Mouse (Mus musculus) liver, embryonic 12.5 days (tissue): ENCODE measurements around the gene Ykt6. TPM values are rescaled to one million over a fixed set of nuclear protein-coding genes. Genes with fewer than 3 reads are reported as not detected.
"Not testable (repeated sequence)": the region's sequence is repeated elsewhere in the genome, so short reads cannot be mapped to it uniquely, and the experiment has no call there.

Experiments used
- ATAC-seq: fragments of 200-750 bp; cut with Nextera tagmentation; 2 replicates; pipeline ENCODE4 v1.8.0; 2017; ENCODE audit warnings: moderate number of reproducible peaks, mild to moderate bottlenecking, moderate library complexity
- H3K27ac ChIP-seq: fragments of 300-500 bp; sonication (generic); 2 replicates; pipeline ENCODE4 v1.5.1; 2016; ENCODE audit warnings: mild to moderate bottlenecking
- H3K27me3 ChIP-seq: fragments of 300-500 bp; sonication (generic); replicated peaks from 2 replicates; pipeline ENCODE4 v1.6.1; 2016; ENCODE audit warnings: mild to moderate bottlenecking, moderate library complexity
- H3K36me3 ChIP-seq: fragments of 300-500 bp; sonication (generic); 2 replicates; pipeline ENCODE4 v1.6.1; 2016; ENCODE audit warnings: mild to moderate bottlenecking, moderate library complexity
- H3K4me1 ChIP-seq: fragments of 300-500 bp; sonication (generic); 2 replicates; pipeline ENCODE4 v1.6.1; 2016
- H3K4me2 ChIP-seq: fragments of 300-500 bp; sonication (generic); 2 replicates; pipeline ENCODE4 v1.6.1; 2016; ENCODE audit warnings: mild to moderate bottlenecking, moderate library complexity
- H3K4me3 ChIP-seq: fragments of 300-500 bp; sonication (generic); 2 replicates; pipeline ENCODE4 v1.5.1; 2016; ENCODE audit warnings: mild to moderate bottlenecking, moderate library complexity
- H3K9ac ChIP-seq: fragments of 300-500 bp; sonication (generic); 2 replicates; pipeline ENCODE4 v1.6.1; 2016; ENCODE audit warnings: mild to moderate bottlenecking, moderate library complexity
- H3K9me3 ChIP-seq: fragments of 300-500 bp; sonication (generic); replicated peaks from 2 replicates; pipeline ENCODE4 v1.6.1; 2016; ENCODE audit warnings: mild to moderate bottlenecking, moderate library complexity
- WGBS: fragments of 180-500 bp; shearing (Covaris S2); methylation state at CpG from one replicate; pipeline ENCODE4 v1.1.7; 2016; ENCODE audit not compliant: insufficient replicate concordance; 5-methylcytosine and 5-hydroxymethylcytosine counted together
- polyA plus RNA-seq: library from polyadenylated mRNA; unstranded; fragments of >200 nt; fragmentation: Nextera tagmentation; extraction: Ambion mirVana; gene quantifications from 2 replicates; pipeline ENCODE4 v1.2.1, GENCODE M21; 2016

Ykt6 gene
- polyA plus RNA-seq, 1 experiment from 2014 or later: 25.7 TPM

- peaks cover 15% of the 10 kb centered on the region for H3K27me3 ChIP-seq
- H3K9ac ChIP-seq: no peak overlapping the region
- 8% methylated on average over 8 of the region's 8 CpGs for WGBS
- H3K27ac ChIP-seq: peak overlapping the region; percentile 53; the same call in 1 of the 2 replicates
- peak; percentile 40 for ATAC-seq
- peaks cover 21% of the 10 kb centered on the region for H3K4me1 ChIP-seq
- H3K4me2 ChIP-seq: no peak overlapping the region
- H3K4me3 ChIP-seq: no peak overlapping the region
- no peaks in the 10 kb centered on the region for H3K36me3 ChIP-seq
- H3K9me3 ChIP-seq: no peaks in the 10 kb centered on the region
Measured at GRCm38 (mm10) chr11:5999832-6000771, 44.6 kb downstream of the Ykt6 start.

DNA sequence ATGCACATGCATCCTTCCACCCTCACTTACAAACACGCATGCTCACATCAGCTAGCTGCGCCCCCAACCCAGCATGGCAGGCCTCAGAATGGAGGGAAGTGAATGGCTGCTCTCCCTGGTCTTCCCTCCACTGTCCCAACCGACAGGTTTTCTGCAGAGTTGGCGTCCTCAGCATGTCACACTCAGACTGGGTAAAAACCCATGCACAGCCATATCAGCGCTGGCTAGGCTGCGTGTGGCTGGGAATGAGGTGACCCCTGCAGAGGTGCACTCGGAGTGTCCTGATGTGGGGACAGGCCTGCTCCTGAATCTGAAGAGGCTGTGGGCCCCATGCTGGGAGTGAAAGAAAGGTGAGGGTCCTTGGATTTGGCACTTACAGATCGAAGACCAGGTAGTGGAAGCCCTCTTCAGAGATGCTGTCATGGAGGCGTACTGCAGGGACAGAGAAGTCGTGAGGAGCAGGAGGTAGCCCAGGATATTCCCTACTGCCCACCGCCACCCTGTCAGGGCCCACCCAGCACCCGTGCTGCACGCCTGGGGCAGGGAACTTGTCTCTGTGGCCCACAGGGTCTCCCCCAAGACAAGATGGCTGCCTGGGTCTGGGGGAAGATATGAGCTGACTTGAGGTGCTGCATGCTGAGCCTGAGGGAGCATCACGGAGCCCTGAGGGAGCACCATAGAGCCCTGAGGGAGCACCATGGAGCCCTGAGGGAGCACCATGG lies 45.6 kb downstream of the Ykt6 start:
- peaks cover 19% of the 10 kb centered on the region for H3K27me3 ChIP-seq
- no peak overlapping the region for H3K4me3 ChIP-seq
- 61% methylated on average over 14 of the region's 14 CpGs for WGBS
- no peak overlapping the region for H3K27ac ChIP-seq
- H3K9me3 ChIP-seq: no peaks in the 10 kb centered on the region
- H3K36me3 ChIP-seq: no peaks in the 10 kb centered on the region
- no peak overlapping the region for H3K9ac ChIP-seq
- peaks cover 25% of the 10 kb centered on the region for H3K4me1 ChIP-seq
- ATAC-seq: no peak
- no peak overlapping the region for H3K4me2 ChIP-seq

- Histone ChIP-seq H3K4me3 (no peak overlapping the region), H3K9ac (no peak overlapping the region), H3K36me3 (no peaks in the 10 kb centered on the region), H3K27ac (no peak overlapping the region), H3K4me1 (peaks cover 25% of the 10 kb centered on the region), H3K9me3 (no peaks in the 10 kb centered on the region), H3K27me3 (peaks cover 22% of the 10 kb centered on the region), H3K4me2 (no peak overlapping the region)
- 63% methylated on average over 9 of the region's 9 CpGs for WGBS
- no peak for ATAC-seq
Measured at GRCm38 (mm10) chr11:6001981-6002649, 46.6 kb downstream of the Ykt6 start.

GRCm38 (mm10) chr11:6003046-6003639 lies 47.6 kb downstream of the Ykt6 start:
- Histone ChIP-seq H3K27me3 (peaks cover 31% of the 10 kb centered on the region), H3K4me3 (no peak overlapping the region), H3K36me3 (no peaks in the 10 kb centered on the region), H3K4me1 (peaks cover 25% of the 10 kb centered on the region), H3K9ac (no peak overlapping the region), H3K9me3 (no peaks in the 10 kb centered on the region), H3K27ac (no peak overlapping the region), H3K4me2 (no peak overlapping the region)
- 40% methylated on average over 2 of the region's 2 CpGs for WGBS
- no peak for ATAC-seq

DNA sequence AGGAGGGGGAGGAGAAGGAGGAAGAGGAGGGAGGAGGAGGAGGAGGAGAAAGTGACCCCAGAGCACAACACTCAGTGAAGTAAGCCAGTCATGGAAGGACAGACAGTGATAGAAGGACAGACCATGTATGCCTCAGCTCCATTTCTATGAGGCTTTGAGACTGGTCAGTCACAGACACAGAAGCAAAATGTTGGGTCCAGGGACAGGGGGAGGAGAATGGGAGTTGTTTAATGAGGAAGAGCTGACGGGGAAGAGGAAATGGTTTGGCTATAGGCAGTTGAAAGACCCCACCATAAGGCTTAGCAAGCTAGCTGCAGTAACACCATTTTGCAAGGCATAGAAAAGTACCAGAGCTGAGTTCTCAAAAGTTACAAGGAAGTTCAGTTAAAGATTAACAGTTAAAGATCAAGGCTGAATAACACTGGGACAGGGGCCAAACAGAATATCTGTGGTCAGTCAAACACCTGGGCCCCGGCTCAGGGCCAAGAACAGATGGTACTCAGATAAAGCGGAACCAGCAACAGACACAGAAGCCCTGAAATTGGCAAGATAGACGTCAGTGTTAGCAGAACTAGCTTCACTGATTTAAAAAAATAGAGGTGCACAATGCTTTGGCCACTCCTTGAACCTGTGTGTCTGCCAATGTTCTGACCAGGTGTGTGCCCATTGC lies 50.0 kb downstream of the Ykt6 start:
- not testable (repeated sequence) for H3K27ac ChIP-seq

DNA sequence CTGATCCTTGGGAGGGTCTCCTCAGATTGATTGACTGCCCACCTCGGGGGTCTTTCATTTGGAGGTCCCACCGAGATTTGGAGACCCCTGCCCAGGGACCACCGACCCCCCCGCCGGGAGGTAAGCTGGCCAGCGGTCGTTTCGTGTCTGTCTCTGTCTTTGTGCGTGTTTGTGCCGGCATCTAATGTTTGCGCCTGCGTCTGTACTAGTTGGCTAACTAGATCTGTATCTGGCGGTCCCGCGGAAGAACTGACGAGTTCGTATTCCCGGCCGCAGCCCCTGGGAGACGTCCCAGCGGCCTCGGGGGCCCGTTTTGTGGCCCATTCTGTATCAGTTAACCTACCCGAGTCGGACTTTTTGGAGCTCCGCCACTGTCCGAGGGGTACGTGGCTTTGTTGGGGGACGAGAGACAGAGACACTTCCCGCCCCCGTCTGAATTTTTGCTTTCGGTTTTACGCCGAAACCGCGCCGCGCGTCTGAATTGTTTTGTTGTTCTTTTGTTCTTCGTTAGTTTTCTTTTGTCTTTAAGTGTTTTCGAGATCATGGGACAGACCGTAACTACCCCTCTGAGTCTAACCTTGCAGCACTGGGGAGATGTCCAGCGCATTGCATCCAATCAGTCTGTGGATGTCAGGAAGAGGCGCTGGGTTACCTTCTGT lies 51.0 kb downstream of the Ykt6 start:
- H3K27me3 ChIP-seq: peaks cover 40% of the 10 kb centered on the region

More for the DNA sequence above, 50.0 kb downstream of the Ykt6 start:
- not testable (repeated sequence) for H3K4me2 ChIP-seq, H3K9me3 ChIP-seq, ATAC-seq, H3K36me3 ChIP-seq, H3K9ac ChIP-seq, H3K4me3 ChIP-seq
- Histone ChIP-seq H3K27me3 (peaks cover 40% of the 10 kb centered on the region), H3K4me1 (peaks cover 12% of the 10 kb centered on the region)
- 14% methylated on average over 1 of the region's 4 CpGs for WGBS

DNA sequence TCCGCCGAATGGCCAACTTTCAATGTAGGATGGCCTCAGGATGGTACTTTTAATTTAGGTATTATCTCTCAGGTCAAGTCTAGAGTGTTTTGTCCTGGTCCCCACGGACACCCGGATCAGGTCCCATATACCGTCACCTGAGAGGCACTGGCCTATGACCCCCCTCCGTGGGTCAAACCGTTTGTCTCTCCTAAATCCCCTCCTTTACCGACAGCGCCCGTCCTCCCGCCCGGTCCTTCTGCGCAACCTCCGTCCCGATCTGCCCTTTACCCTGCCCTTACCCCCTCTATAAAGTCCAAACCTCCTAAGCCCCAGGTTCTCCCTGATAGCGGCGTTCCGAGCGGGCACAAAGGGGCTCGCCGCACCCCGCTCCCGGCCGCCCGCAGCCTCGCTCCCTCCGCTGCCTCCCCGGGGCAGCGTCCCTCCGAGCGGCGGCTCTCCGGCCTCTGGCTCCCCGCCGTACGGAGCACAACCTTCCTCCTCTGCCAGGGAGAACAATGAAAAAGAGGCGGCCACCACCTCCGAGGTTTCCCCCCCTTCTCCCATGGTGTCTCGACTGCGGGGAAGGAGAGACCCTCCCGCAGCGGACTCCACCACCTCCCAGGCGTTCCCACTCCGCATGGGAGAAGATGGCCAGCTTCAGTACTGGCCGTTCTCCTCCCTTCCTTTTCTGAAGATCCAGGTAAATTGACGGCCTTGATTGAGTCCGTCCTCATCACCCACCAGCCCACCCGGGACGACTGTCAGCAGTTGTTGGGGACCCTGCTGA lies 51.7 kb downstream of the Ykt6 start:
- H3K9ac ChIP-seq, H3K36me3 ChIP-seq, H3K9me3 ChIP-seq, H3K4me1 ChIP-seq, H3K27ac ChIP-seq: not testable (repeated sequence)
- H3K4me2 ChIP-seq: peak overlapping the region; percentile 66
- H3K4me3 ChIP-seq: peak overlapping the region; percentile 52
- 0 out of 2 replicates have a peak, but pooled peaks have one; percentile 42 for ATAC-seq
- WGBS: 5% methylated on average over 24 of the region's 49 CpGs
- H3K27me3 ChIP-seq: peaks cover 40% of the 10 kb centered on the region

More for the DNA sequence above, 51.0 kb downstream of the Ykt6 start:
- not testable (repeated sequence) for ATAC-seq, H3K27ac ChIP-seq, H3K4me1 ChIP-seq, H3K9me3 ChIP-seq, H3K9ac ChIP-seq, H3K36me3 ChIP-seq
- H3K4me2 ChIP-seq: peak overlapping the region; percentile 66
- WGBS: 4% methylated on average over 43 of the region's 44 CpGs
- H3K4me3 ChIP-seq: peak overlapping the region; percentile 52

- H3K4me2 ChIP-seq: peak overlapping the region; percentile 51
- H3K27ac ChIP-seq, H3K9ac ChIP-seq, ATAC-seq, H3K9me3 ChIP-seq, H3K4me1 ChIP-seq, H3K36me3 ChIP-seq: not testable (repeated sequence)
- peaks cover 40% of the 10 kb centered on the region for H3K27me3 ChIP-seq
- WGBS: 21% methylated on average over 11 of the region's 13 CpGs
- peak overlapping the region; percentile 35 for H3K4me3 ChIP-seq
Measured at GRCm38 (mm10) chr11:6007779-6008128, 52.3 kb downstream of the Ykt6 start.

- not testable (repeated sequence) for H3K4me3 ChIP-seq, ATAC-seq, H3K4me1 ChIP-seq, H3K36me3 ChIP-seq, H3K9me3 ChIP-seq, H3K4me2 ChIP-seq, H3K27ac ChIP-seq, H3K9ac ChIP-seq
- 88% methylated on average over 4 of the region's 18 CpGs for WGBS
- peaks cover 32% of the 10 kb centered on the region for H3K27me3 ChIP-seq
Measured at GRCm38 (mm10) chr11:6010751-6011482, 55.4 kb downstream of the Ykt6 start.

DNA sequence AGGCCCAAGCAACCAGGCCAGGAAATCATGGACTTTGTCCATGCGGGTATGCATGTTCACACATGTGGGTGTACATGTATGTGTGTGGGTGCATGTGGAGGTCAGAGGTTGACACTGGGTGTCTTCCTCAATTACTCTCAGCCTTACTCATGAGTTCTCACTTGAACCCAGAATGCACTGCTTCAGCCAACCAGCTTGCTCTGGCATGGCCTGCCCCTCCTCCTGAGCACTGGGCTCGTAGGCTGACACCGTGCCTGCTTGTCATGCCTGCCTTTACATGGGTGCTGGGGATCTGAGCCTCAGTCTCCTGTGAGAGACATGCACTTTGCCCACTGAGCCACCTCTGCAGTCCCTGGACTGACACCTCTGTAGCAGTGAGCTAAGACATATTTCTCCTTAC lies 56.4 kb downstream of the Ykt6 start:
- H3K27ac ChIP-seq: no peak overlapping the region
- ATAC-seq: no peak
- peaks cover 31% of the 10 kb centered on the region for H3K27me3 ChIP-seq
- 79% methylated on average over 3 of the region's 3 CpGs for WGBS
- H3K4me3 ChIP-seq: no peak overlapping the region
- H3K36me3 ChIP-seq: no peaks in the 10 kb centered on the region
- no peak overlapping the region for H3K9ac ChIP-seq
- H3K4me1 ChIP-seq: no peaks in the 10 kb centered on the region
- H3K9me3 ChIP-seq: no peaks in the 10 kb centered on the region
- no peak overlapping the region for H3K4me2 ChIP-seq
